Mouse (Mus musculus) inflammation-experienced regulatory T-cells, adult 6 months (primary cell): ENCODE results near the gene Itga2. TPM values are rescaled to one million over a fixed set of nuclear protein-coding genes. Genes with fewer than 3 reads are reported as not detected.
A peak's percentile ranks its signal among the peaks of the same experiment; 100 is the strongest.

Experiments
- ATAC-seq: one replicate; pipeline ENCODE4 v1.8.0; 2017
- polyA plus RNA-seq, 3 experiments: library from polyadenylated mRNA; unstranded; fragments of 100-300 nt; shearing (Covaris generic); gene quantifications; one replicate each; pipeline ENCODE4 v1.2.1; 2017

The Itga2 gene
- polyA plus RNA-seq = 1 to 10 TPM; 2.1 to 8.5 (median 3.8) TPM

DNA sequence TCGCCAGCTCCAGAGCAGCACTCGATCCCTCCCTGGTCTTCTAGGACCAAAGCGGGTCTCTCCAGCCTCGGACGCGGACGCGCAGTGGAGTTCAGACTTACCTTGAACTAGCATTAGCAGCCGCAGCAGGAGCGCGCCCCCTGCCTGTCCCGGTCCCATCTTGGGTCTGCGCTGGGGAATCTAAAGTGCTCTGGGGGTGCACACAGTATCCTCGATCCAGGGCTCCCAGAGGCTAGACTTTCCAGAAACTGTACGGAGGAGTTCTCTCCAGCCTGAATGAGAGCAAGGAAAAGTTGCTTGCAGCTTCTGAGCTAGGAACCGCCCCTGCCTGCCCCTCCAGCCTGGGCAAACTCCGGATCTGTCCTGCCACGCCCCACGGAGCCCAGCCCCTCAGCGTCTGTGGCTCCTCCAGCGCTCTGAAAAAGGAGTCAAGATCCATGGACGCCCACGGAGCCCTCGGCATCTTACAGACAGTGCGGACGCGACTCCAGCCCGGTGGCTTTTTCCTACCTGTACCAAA is at the start of gene Itga2:
Gene Itga2 (minus strand): TSS at position 326 of the 520 bp plus-strand sequence.
- peak; percentile 87 for ATAC-seq

DNA sequence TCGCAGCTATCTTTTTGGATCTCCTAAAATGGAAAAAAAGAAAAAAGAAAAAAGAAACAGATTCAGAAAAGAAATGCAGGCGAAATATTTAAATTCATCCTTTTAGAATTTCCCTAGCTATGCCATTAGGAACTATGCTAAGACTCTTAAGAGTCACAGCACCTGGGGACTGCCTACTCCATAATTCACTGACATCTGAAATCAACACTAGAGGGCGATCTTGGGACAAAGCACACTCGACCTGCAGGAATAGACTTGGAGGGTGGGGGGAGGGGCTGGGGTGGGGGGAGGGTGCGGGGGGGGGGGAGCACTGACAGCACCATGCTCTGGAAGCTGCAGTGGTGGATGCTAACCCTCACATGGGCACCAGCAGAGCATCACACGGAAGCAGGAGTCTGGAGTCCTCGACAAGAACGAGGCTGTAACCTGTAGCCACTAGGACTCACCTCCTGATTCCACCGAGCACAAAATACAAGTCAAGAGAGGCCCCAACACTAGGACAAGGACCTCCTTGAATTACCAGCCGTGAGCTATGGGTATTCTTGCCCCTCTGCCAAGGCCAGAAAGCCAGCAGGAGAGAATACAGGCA is 49.0 kb upstream of the Itga2 start:
- ATAC-seq = no peak

DNA sequence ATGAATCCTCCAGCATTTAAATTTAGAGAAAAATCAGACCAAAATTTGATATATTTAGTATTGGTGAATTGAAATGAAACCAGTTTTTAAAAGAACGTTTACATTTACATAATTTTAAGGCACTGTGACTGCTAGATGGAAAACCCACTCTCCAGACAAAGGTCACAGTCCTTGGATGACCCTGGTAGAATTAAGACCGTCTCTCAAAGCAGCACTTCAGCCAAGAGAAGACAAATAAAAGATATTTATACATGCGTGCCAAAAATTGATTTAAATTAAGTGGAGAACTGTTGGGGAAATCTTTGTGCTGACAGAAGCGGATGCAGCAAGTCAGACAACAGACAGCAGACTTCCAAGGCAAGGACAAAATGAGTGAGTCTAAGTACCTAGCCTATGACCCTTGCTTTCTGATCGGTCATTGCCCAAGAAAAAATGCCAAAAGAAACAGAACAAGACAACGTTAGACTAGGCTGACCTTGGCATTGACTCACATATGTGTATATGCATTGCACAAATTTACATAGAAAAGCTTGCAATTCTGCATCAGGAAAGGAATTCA is 42.7 kb upstream of the Itga2 start:
- no peak for ATAC-seq

DNA sequence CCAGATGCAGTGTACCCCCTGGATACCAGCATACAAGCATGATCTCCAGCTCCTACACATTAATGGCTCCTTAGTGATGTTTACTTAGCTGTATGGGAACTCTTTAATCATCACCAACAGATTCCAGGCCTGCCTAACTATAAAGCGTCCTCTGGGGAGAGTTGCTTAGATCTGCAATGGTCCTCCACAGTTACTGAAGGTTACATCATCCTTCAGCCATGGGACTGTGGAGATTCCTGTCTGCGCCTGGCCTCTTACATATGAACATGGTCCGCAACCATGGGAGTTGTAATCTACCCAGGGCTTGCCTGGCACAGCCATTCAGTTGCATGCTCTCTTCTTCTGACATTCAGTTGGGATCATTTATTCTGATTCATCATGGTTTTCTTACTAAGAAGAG is 40.0 kb upstream of the Itga2 start:
- no peak for ATAC-seq

DNA sequence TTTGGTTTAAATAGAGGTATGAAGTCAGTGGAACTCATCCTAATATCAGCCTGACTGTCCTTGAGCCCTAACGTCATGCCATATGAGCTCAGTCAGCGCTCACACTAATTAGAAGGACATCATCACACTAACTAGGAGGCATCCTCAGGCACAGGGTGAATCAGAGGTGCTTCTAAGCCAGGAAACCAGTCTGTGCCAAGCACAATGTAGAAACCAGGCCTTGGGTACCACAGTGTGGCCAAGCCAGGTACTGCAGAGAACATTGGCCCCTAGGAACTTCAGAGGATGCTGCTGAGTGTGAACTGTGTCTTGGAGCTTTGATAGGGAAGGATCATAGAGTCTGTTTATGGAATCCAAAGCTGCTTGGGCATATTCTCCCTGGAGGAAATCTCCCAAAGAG is 32.3 kb upstream of the Itga2 start:
- ATAC-seq = peak; percentile 100

DNA sequence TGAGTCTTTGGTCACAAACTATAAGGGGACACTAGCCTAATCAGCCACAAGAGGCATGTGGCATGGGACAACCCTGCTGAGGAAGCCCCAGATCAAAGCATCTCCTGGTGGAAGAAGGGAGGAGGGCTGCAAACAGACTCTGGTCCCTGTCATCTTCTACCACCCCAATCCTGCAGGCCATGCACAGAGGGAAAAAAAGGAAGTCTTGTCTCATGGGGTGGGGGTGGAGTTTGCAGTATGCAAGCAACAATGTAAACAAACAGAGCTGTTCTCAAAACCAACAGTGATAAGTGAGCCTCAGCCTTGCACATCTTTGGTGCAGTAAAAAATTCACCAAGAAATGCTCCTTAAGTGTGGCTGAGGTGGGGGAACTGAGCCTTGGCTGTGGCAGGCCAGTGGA is 22.6 kb upstream of the Itga2 start:
- no peak for ATAC-seq

DNA sequence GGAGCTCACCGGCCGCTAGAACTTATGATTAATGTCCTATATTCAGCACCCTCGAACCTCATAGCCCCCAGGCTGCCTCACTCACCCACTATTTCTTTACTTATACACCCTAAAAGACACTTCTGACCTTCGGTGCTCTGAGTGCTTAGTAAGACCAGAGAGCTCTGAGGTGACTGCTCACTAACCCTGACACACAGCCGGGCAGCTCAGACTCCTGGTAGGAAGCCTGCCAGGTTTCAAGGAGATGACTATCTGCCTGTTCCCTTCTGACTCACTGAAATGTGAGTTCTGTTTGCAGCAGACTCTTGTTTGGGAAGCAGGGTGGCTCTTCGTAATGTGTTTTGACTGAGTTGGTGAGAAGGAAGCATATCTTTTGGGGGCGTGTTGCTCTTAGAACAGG is 1.6 kb upstream of the Itga2 start:
- ATAC-seq = no peak

DNA sequence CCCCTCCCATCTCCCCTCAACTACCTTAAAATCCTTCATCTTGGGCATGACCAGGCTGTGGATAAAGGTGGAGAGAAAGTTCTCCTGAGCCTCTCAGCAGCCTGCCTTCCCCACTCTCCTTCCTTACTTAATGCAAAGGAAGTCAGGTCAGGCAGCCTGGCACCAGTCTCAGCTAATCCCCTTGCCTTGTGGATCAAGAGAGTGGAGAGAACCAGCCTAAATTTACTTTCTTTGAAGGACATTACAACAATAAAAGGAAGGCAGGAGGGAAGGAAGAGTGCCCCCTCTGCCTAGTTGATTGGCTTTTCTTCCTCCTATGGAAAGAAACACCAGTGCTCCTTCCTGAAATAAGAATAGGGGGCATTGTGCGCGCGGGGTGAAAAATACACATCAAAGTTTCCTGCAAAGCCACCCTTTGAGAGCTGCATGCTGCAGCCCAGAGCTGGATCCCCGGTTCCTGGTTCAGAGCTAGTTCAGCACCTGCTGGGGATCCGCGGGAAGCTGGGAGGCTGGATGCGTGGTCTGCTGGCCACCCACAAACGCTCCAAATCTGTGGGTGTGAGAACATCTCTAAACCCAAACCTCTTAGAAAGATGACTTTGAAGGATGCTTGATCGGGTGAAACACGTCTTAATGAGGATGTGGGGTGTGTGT is 777 bp downstream of the Itga2 start:
- peak; percentile 39 for ATAC-seq

DNA sequence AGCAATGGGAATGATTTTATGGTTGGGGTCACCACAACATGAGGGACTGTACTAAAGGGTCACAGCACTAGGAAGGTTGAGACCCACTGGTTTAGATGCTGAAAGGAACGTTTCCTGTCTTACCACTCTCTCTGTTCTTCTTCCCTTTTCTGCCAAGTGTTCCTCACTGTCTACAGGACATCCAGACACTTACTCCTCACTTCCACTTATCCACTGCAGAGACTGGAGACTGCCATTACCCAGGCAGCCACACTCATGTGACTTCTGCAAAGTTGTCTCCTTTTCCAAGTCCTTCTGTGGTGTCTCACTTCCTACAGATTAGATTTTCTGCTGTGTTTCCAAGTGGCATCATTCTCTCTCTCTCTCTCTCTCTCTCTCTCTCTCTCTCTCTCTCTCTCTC is 7.1 kb downstream of the Itga2 start:
- no peak for ATAC-seq

DNA sequence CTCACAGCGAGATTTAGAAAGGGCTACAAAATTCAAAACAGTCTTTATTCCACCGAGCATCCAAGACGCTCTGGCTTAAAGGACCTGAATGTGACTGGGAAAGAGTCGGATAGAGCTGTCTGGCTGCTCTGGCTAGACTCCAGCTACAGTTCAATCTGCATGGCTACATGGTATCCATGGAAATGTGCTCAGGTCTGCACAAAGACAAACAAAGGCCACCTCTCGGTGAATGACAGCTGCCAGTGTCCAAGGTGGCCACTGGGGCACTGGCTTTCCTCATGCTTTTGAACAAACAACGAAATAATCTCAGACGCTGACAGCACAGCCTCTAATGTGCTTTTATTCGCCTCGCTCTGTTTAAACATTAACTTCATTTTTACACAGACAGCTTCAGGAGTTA is 8.6 kb downstream of the Itga2 start:
- no peak for ATAC-seq

DNA sequence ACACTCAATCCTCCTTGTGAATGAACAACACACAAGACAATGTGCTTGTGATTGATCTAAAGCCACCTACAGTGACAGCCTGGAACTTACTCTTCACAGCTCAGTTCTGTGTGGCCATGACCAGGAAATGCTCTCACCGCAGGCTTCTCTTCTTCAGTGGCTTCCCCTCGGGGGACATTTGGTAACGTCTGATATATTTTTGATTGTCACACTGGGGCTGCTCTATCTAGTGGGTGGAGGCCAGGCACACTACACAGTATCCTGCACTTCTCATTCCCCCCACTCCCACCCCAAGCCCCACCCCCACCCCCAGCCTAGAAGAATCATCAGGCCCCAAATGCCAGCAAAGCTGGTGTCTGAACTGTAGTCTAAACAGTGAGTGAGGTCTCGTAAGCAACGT is 16.1 kb downstream of the Itga2 start:
- ATAC-seq = peak; percentile 94

DNA sequence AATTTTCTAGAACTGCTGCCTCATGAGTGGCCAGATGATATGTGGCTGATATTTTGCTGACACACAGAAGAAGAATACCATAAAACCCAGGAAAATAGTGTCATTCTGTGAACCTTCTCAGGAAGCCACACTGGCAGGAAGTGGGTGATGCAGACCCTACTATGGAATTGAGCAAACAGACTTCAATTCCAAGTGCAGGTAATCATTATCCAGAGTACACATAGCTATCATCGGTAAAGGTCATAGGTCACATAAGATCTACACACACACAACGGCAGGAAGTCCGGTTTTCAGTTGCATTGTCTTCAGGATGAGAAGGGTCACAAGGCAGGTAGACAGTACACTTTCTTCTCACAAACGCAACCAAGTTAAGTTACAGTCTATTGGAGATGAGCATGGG is 16.9 kb downstream of the Itga2 start:
- peak; percentile 43 for ATAC-seq

DNA sequence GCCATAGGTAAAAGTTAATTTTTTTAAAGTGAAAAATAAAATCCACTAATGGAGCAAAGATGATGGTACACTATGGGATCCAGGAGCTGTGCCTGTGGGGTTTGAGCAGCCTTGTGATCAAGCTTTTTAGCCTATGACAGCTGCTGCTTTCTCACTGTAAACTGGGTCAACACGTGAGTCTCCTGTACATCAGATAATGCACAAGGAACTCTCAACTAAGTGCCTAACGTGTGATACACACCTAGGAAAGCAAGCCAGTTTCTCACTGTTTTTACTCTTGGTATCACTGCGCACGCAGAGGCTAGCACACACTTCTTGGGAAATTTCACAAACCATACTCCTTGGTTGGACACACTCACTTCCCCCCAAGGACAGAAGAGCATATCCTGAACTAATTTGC is 17.3 kb downstream of the Itga2 start:
- no peak for ATAC-seq

DNA sequence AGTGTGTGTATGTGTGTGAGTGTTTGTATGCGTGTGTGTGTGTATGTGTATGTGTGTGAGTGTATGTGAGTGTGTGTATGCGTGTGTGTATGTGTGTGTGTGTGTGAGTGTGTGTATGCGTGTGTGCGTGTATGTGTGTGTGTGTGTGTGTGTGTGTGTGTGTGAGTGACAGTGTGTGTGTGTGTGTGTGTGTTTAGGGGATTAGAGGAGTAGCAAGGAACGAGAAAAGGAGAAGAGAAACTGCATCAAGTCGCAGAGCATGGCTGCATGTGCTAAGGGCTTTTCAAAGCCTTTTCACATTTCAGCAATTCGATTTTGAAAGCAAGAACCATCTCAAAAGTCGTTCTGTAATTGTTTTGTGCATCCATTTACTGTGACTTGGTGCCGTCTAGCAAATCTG is 21.3 kb downstream of the Itga2 start:
- ATAC-seq = no peak

DNA sequence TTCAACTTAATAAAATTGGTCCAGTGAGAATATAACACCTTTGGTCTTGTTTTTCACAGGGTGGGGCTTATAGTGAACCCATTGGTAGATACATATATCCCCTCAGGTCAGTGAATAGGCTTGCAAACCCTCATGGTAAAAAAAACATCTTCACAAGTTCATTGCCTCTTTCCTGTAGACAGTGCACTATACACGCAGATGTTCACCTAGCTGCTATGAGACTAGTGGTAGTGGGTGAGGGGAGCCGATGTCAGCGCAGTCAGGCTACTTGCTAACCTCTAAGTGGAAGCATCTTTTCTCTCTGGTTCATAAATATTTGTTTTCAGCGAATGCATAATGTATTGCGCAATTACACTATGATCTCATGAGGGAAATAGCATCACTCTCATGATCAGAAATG is 22.4 kb downstream of the Itga2 start:
- ATAC-seq = no peak

DNA sequence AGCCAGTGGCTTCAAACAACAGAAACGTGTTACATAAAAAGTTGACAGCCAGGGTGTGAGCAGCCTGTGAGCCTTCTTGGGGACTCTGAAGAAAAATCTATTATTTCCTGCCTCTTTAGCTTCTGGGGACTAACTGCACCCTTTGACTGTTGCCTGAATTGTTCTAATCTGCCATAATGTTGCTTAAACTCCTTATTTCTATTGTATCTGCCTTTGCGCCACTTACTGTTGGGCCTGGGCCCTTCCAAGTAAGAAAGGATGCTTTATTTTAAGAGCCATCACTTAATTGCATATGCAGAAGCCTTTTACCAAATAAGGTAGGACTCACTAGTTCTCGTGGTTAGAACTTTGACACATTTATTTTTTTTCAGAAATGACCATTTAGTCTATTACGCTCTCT is 24.0 kb downstream of the Itga2 start:
- ATAC-seq = no peak

DNA sequence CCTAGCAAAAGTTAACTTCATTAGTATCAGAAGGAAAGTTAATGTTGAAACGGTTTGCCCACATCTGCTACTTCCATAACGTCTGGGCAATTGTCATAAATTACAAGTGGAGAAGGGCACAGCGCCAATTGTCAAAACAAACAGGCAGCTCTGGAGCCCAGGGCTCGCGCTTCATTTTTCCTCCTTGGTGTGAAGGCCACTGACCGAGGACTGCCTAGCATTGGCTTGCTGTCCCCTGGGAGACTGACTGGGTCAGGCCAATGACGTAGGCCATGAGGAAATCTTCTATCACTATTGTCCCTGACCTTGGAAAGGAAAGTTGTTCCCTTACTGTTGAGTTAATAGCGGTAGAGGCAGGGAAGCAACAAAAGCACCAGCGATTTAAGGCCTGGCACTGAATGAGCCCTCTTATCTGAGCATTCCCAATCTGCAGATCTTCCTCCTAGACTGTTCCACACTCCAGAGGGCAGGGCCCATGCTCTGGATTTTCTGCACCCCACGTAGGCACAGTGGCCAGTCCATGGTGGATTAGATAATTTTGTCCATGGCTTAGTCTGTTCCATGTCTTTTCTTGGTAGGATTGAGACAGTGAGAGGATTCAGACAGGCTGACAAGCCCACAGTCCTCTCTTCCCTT is 35.0 kb downstream of the Itga2 start:
- no peak for ATAC-seq

DNA sequence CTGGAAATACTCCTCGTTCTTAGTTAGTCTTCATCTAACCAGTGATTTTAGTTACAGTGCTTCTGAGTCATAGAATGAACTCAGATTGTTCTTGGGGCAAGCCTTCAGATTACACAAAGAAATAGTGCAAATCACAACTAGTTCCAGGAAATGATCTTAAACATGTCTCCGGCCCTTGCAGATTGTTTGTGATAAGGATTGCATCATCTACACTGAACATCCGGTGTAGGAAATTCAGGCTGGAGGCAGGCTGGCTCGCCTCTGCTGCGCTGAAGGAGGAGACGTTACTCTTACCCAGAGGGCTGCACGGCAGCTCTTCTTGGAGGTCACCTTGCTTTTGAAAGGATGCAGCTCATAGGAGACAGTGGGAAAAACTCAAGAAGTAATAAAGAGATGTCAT is 36.0 kb downstream of the Itga2 start:
- ATAC-seq = peak; percentile 94

DNA sequence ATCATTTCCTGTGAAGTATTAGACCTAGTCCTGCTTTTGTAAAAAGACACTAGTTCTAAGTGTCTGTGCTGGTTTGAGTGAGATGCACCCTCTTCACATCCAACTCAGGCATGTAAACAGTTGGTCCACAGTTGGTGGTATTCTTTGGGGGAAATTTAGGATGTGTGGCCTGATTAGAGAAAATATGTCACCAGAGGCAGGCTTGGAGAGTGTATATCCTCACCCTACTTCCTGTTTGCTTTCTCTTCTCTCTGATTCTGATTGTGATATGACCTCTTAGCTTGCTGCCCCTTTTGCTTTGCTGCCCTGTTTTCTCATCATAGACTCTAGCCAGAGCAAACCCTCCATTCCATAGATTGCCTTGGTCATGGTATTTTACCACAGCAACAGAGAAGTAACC is 37.2 kb downstream of the Itga2 start:
- peak; percentile 51 for ATAC-seq

DNA sequence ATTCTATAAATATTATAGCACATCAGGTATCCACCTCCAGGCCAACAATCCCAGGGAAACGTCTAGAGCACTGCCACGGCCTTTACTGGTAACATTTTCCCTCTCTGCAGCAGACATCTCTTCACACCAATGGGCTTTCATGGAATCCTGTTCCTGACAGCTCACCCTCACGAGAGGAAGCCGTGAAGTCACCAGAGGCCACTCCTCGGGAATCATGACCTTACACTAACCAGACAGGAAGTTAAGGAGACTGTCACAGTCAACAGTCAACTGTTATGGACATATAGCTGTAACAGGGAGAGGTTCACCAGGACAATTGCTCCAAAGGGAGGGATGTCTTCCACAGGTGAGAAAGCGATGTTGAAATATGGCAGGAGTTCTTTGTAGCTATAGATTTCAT is 40.2 kb downstream of the Itga2 start:
- no peak for ATAC-seq

DNA sequence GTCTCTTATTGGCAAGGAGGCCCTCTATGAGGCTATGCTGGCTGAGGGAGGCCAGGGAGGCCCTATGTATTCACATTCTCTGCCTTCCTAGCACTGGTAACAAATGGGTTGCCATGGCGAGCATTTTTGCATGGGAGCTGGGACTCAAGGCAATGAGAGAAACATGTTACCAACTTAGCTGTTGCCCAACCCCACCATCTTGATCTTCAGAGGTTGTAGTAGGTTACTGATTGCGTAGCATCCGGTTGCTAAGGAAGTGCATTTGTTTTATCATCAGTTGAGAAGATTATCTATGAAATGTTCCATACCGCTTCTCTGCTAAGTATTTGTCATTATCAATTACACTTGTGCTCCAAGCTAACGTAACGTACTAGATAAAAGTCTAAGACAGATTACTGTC is 44.2 kb downstream of the Itga2 start:
- no peak for ATAC-seq

DNA sequence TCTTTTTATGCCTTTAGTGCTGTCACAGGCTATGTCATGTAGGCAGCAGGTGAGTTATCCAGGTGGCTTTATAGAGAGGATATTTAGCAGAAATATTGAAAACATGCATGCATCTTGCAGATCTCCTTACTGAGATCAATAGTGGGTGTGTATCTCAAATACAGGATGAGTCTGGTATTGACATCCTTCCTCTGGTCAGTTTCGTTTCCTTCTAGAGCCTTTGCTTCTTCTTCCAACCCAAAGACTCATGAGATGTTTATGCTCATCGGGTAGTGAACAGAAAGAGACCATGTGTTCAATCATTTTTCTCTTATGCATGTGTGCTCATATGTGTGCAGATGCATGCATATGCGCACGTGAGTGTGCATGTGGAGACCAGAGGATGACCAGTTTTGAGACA is 44.6 kb downstream of the Itga2 start:
- ATAC-seq = no peak

DNA sequence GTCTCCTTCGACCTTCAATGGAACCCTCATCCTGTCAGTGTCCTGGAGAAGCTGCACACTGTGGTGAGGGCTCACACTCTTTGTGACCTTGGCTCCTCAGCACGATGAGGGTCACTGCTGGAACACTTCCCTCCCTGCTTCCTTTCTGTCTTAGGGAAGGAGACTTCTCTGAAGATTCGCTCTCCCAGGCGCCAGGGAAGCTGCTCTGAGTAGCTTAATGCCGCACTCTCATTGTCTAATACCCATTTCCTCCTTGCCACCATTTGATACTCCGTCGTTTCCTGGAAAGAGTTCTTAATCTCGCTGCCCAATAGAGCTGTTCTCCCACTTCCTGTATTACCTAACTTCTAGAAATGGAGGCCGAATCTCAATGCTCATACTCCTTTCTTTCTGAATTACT is 46.7 kb downstream of the Itga2 start:
- peak; percentile 56 for ATAC-seq

DNA sequence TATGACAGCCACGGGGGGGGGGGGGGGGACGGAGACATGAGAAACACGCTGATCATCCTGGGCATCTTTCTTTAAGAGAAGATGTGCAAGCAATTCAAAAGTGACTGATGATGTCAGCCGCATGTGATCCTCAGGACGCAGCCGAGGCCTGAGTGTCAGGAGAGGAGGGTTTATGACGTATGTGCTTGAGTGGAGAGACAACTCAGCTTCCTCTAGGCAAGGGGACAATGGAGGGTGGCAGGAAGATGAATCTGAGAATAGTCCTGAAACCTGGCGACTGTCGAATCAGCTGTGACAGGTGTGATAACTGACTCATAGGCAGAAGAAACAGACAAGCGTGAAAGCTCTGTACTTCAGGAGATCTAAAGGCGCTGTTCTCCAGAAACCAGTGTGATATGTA is 53.2 kb downstream of the Itga2 start:
- peak; percentile 38 for ATAC-seq
